Mouse (Mus musculus): Measurements from ENCODE around the gene Smc5. TPM values are rescaled to one million over a fixed set of nuclear protein-coding genes. Genes with fewer than 3 reads are reported as not detected.
A peak's percentile ranks its signal among the peaks of the same experiment; 100 is the strongest.

Gene Smc5
- polyA plus RNA-seq, 1 experiment from 2014 or later = 32.6 TPM

DNA sequence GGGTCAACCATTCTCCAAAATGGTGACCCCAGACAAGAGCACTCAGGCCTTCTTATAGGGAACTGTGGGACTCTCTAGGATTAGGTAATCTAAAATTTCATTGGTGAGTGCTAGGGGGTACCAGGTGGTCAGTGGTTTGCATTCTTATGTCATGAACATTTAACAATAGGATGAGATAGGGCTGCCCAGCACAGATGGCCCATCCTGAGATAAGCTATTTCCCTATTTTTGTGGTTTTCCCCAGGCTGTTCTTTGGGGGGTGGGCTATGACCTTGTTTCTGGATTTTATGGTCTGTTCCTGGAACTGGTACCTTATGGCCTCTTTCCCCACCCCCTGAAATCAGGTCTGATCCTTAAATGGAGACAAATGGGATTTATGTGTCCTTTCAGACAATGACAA is 23.5 kb upstream of the Smc5 start:
- Histone ChIP-seq H3K27ac (ENCODE audit: low read length) (no peak overlapping the region), H3K9me3 (ENCODE audit: control insufficient read depth, low read length) (no peaks in the 10 kb centered on the region), H3K9ac (ENCODE audit: low read length) (no peak overlapping the region), H3K36me3 (ENCODE audit: control insufficient read depth, insufficient read depth, low read length) (no peaks in the 10 kb centered on the region), H3K27me3 (ENCODE audit: control insufficient read depth, insufficient read depth, low read depth, low read length) (no peaks in the 10 kb centered on the region), H3K4me2 (ENCODE audit: low read depth, low read length) (no peak overlapping the region), H3K4me3 (ENCODE audit: low read length) (no peak overlapping the region), H3K4me1 (replicated peaks; ENCODE audit: control insufficient read depth, insufficient read depth, low read length) (no peaks in the 10 kb centered on the region)
- ATAC-seq (ENCODE audit: low read depth) = no peak

DNA sequence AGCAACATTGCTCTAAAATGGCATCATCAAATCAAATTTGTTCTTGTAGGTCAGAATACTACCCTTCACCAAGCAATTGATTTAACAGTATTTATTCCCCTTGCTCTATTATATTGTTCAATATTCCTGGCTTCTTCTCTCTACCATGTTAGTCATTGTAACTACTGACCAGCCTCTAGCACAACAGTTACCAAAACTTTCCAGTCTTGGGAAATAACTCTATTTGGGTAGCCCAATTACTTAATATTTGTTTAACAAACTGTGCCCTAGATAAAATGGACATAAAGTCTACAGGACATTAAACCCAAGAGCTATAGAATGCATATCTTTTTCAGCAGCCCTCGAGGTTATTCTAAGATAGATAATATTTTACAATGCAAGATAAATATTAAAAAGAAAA is 15.6 kb upstream of the Smc5 start:
- no peak overlapping the region for H3K9ac ChIP-seq (ENCODE audit: low read length)
- H3K27ac ChIP-seq (ENCODE audit: low read length) = no peak overlapping the region
- H3K4me2 ChIP-seq (ENCODE audit: low read depth, low read length) = no peak overlapping the region
- H3K4me3 ChIP-seq (ENCODE audit: low read length) = no peak overlapping the region
- 61% methylated on average over 1 of the region's 1 CpGs for WGBS
- H3K9me3 ChIP-seq (ENCODE audit: control insufficient read depth, low read length) = no peaks in the 10 kb centered on the region
- H3K4me1 ChIP-seq (replicated peaks; ENCODE audit: control insufficient read depth, insufficient read depth, low read length) = no peaks in the 10 kb centered on the region
- ATAC-seq (ENCODE audit: low read depth) = no peak
- H3K36me3 ChIP-seq (ENCODE audit: control insufficient read depth, insufficient read depth, low read length) = no peaks in the 10 kb centered on the region
- H3K27me3 ChIP-seq (ENCODE audit: control insufficient read depth, insufficient read depth, low read depth, low read length) = no peaks in the 10 kb centered on the region

DNA sequence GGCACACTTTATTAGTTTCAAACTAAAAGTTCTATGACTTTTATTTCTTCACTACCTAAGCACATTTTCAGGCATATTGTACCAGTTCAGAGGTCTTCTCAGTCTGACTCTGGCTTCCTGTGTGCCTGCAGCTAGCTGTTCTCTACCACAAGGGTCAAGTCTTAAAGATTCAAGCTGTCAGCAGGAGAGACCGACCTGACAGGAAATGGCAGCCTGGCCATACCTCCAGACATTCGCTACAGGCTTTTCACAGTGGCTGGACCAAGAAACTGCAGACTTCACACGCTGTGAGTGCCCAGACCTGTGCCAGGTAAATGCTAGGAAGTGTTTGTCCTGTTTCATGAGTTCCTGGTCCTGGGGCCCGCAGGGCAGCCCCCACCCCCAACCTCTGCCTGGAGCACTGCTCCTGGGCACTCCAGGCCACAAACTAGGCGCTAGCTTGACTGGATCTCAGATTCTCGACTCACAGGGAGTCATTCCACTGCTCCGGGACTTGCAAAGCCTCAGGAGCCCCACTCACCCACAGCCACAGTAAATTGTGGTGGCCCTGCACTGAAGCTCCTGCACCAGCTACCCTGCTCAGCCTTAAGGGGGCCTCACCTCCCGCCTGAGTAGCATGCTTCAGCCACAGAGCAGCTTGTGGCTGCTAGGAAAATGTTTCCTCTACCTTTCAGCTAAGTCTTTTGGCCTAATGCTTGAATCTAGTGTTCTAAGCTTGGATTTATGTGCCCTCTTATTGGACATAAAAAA is 8.4 kb upstream of the Smc5 start:
- no peak overlapping the region for H3K4me3 ChIP-seq (ENCODE audit: low read length)
- H3K9ac ChIP-seq (ENCODE audit: low read length) = no peak overlapping the region
- ATAC-seq (ENCODE audit: low read depth) = no peak
- H3K4me2 ChIP-seq (ENCODE audit: low read depth, low read length) = no peak overlapping the region
- H3K4me1 ChIP-seq (replicated peaks; ENCODE audit: control insufficient read depth, insufficient read depth, low read length) = no peaks in the 10 kb centered on the region
- H3K27ac ChIP-seq (ENCODE audit: low read length) = no peak overlapping the region
- H3K36me3 ChIP-seq (ENCODE audit: control insufficient read depth, insufficient read depth, low read length) = no peaks in the 10 kb centered on the region
- WGBS = 47% methylated on average over 8 of the region's 8 CpGs
- H3K27me3 ChIP-seq (ENCODE audit: control insufficient read depth, insufficient read depth, low read depth, low read length) = no peaks in the 10 kb centered on the region
- H3K9me3 ChIP-seq (ENCODE audit: control insufficient read depth, low read length) = no peaks in the 10 kb centered on the region

DNA sequence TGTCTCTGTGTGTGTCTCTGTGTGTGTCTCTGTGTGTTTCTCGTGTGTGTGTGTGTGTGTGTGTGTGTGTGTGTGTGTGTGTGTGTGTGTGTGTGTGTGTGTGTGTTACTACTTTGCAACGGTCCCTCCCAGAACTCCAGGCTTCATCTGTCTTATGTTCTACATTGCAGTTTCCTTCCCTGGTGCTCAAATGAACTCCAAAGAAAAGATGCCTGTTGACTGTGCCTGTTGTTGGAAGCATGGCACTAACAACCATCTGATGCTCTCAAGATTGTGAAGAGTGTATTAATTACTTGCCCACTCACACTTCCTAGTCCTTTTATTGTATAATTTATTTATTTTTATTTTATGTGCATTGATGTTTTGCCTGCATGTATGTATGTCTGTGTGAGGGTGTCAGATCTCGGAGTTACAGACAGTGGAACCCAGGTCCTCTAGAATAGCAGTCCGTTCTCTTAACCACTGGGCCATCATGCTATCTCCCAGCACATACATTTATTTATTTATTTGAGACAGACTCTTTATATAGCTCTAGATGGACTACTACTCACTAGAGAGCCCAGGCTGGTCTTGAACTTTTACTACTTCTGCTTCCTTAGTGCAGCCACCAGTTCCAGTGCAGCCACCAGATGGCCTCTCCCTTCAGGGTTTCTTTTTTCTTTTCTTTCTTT is 492 bp upstream of the Smc5 start:
- WGBS = 44% methylated on average over 4 of the region's 4 CpGs
- Histone ChIP-seq H3K4me2 (ENCODE audit: low read depth, low read length) (peak overlapping the region; percentile 56), H3K4me3 (ENCODE audit: low read length) (peak overlapping the region; percentile 77), H3K4me1 (replicated peaks; ENCODE audit: control insufficient read depth, insufficient read depth, low read length) (peaks cover 8% of the 10 kb centered on the region), H3K9me3 (ENCODE audit: control insufficient read depth, low read length) (no peaks in the 10 kb centered on the region), H3K27ac (ENCODE audit: low read length) (no peak overlapping the region; the same call in 1 of the 2 replicates), H3K36me3 (ENCODE audit: control insufficient read depth, insufficient read depth, low read length) (no peaks in the 10 kb centered on the region), H3K9ac (ENCODE audit: low read length) (peak overlapping the region; percentile 89), H3K27me3 (ENCODE audit: control insufficient read depth, insufficient read depth, low read depth, low read length) (no peaks in the 10 kb centered on the region)
- ATAC-seq (ENCODE audit: low read depth) = peak; percentile 53

DNA sequence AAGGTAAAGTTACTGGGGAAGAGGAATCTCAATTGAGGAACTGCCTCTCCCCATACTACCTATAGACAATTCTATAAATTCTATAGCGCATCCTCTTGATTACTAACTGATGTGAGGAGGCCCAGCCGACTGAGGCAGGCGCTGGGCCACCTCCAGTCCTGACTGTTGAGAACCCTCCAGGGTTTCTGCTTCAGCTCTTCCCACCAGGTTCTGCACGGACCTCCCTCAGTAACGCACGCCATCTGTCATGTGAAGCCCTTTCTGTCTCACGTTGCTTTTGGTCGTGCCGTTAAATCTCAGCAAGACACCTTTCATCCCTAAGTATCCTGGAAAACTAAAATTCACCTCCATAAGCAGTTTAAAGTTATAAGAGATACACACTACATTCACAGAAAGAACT is 16.9 kb downstream of the Smc5 start:
- Histone ChIP-seq H3K36me3 (ENCODE audit: control insufficient read depth, insufficient read depth, low read length) (peaks cover 25% of the 10 kb centered on the region), H3K4me2 (ENCODE audit: low read depth, low read length) (no peak overlapping the region), H3K9me3 (ENCODE audit: control insufficient read depth, low read length) (no peaks in the 10 kb centered on the region), H3K27ac (ENCODE audit: low read length) (no peak overlapping the region), H3K9ac (ENCODE audit: low read length) (no peak overlapping the region), H3K4me3 (ENCODE audit: low read length) (no peak overlapping the region), H3K4me1 (replicated peaks; ENCODE audit: control insufficient read depth, insufficient read depth, low read length) (no peaks in the 10 kb centered on the region), H3K27me3 (ENCODE audit: control insufficient read depth, insufficient read depth, low read depth, low read length) (no peaks in the 10 kb centered on the region)
- WGBS = 92% methylated on average over 9 of the region's 9 CpGs
- ATAC-seq (ENCODE audit: low read depth) = no peak

DNA sequence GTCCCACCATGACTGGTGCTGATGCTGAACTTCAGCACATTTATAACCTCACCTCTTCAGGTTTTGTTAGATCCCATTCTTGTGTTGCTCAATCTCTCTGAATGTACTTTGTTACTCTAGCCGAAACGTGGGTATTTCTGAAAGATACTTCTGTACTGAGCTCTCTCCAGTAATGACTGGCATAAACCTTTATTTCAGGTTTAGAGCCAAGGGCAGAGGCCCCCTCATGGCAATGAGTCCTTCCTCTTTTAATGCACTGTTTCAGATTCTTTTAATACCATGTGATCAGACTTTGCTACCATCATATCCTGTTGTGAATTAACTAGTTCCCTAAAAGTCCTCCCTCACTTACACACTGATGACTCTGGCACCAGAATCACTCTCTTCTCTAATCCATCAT is 27.2 kb downstream of the Smc5 start:
- no peak overlapping the region for H3K4me2 ChIP-seq (ENCODE audit: low read depth, low read length)
- no peak overlapping the region for H3K27ac ChIP-seq (ENCODE audit: low read length)
- no peaks in the 10 kb centered on the region for H3K27me3 ChIP-seq (ENCODE audit: control insufficient read depth, insufficient read depth, low read depth, low read length)
- H3K36me3 ChIP-seq (ENCODE audit: control insufficient read depth, insufficient read depth, low read length) = peaks cover 8% of the 10 kb centered on the region
- ATAC-seq (ENCODE audit: low read depth) = no peak
- no peak overlapping the region for H3K9ac ChIP-seq (ENCODE audit: low read length)
- H3K4me1 ChIP-seq (replicated peaks; ENCODE audit: control insufficient read depth, insufficient read depth, low read length) = no peaks in the 10 kb centered on the region
- WGBS = 86% methylated on average over 2 of the region's 2 CpGs
- H3K9me3 ChIP-seq (ENCODE audit: control insufficient read depth, low read length) = no peaks in the 10 kb centered on the region
- no peak overlapping the region for H3K4me3 ChIP-seq (ENCODE audit: low read length)

DNA sequence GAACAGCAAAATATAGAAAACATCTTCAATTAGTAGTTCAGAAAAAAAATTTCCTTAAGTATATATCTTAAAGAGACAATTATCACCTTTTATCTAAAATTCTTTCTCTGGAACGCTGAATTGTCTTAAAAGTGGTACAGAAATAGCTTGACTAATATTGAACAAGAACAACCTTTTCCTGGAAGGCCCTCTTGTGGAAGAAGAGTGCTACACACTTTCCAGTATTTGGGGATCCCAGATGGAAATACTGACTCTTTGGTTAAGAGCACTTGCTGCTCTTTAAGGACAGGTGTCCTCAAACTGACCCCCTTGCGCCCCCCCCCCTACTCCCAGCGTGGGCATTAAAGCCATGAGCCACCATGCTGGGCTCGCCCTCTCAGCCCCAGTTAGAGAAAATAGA is 48.6 kb downstream of the Smc5 start:
- no peak overlapping the region for H3K4me2 ChIP-seq (ENCODE audit: low read depth, low read length)
- H3K9ac ChIP-seq (ENCODE audit: low read length) = no peak overlapping the region
- H3K4me3 ChIP-seq (ENCODE audit: low read length) = no peak overlapping the region
- no peaks in the 10 kb centered on the region for H3K9me3 ChIP-seq (ENCODE audit: control insufficient read depth, low read length)
- no peaks in the 10 kb centered on the region for H3K27me3 ChIP-seq (ENCODE audit: control insufficient read depth, insufficient read depth, low read depth, low read length)
- H3K4me1 ChIP-seq (replicated peaks; ENCODE audit: control insufficient read depth, insufficient read depth, low read length) = no peaks in the 10 kb centered on the region
- 63% methylated on average over 4 of the region's 4 CpGs for WGBS
- H3K27ac ChIP-seq (ENCODE audit: low read length) = no peak overlapping the region
- H3K36me3 ChIP-seq (ENCODE audit: control insufficient read depth, insufficient read depth, low read length) = peaks cover 23% of the 10 kb centered on the region
- ATAC-seq (ENCODE audit: low read depth) = no peak

DNA sequence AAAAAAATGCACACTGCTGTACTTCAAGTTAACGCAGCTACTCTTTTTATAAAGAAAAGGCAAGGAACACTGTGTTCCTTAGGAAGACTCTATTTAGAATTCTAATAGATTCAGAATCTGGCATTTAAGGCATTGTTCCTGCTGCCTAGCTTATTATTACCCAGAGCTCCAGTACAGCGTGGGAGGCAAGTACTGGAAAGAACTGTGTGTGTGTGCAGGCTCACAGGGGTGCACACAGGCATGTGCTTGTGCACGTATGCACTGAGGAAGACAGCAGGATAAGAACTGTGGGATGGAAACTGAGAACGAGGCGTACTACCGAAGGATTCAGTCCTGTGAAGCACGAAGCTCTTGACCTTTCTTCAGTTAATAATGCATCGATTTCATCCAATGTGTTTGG is 59.4 kb downstream of the Smc5 start:
- H3K36me3 ChIP-seq (ENCODE audit: control insufficient read depth, insufficient read depth, low read length) = peaks cover 12% of the 10 kb centered on the region
- H3K4me1 ChIP-seq (replicated peaks; ENCODE audit: control insufficient read depth, insufficient read depth, low read length) = no peaks in the 10 kb centered on the region
- no peak overlapping the region for H3K9ac ChIP-seq (ENCODE audit: low read length)
- no peak overlapping the region for H3K4me2 ChIP-seq (ENCODE audit: low read depth, low read length)
- H3K27me3 ChIP-seq (ENCODE audit: control insufficient read depth, insufficient read depth, low read depth, low read length) = no peaks in the 10 kb centered on the region
- H3K4me3 ChIP-seq (ENCODE audit: low read length) = no peak overlapping the region
- WGBS = 92% methylated on average over 8 of the region's 8 CpGs
- ATAC-seq (ENCODE audit: low read depth) = no peak
- H3K9me3 ChIP-seq (ENCODE audit: control insufficient read depth, low read length) = no peaks in the 10 kb centered on the region
- no peak overlapping the region for H3K27ac ChIP-seq (ENCODE audit: low read length)

DNA sequence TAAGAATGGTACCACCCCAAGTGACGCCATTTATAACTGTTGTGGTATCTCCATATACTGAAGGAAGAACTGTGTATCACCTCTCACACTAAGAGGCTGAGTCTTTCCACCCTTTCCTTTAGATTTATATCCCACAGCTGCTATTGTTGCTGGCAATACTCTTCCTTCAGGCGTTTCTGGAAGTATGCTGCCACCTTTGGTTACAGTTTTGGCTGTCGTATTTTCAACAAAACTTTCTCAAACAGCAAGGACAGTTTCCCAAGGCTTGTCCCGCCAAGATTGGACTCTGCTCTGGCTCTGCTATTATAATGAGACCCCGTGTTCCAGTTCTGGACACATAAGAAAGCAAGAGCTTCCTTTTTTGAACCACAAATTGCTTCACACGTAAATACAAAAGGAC is 62.4 kb downstream of the Smc5 start:
- Histone ChIP-seq H3K9ac (ENCODE audit: low read length) (no peak overlapping the region), H3K9me3 (ENCODE audit: control insufficient read depth, low read length) (no peaks in the 10 kb centered on the region), H3K27ac (ENCODE audit: low read length) (no peak overlapping the region), H3K36me3 (ENCODE audit: control insufficient read depth, insufficient read depth, low read length) (peaks cover 23% of the 10 kb centered on the region), H3K4me2 (ENCODE audit: low read depth, low read length) (no peak overlapping the region), H3K4me3 (ENCODE audit: low read length) (no peak overlapping the region), H3K27me3 (ENCODE audit: control insufficient read depth, insufficient read depth, low read depth, low read length) (no peaks in the 10 kb centered on the region), H3K4me1 (replicated peaks; ENCODE audit: control insufficient read depth, insufficient read depth, low read length) (no peaks in the 10 kb centered on the region)
- WGBS = 82% methylated on average over 6 of the region's 6 CpGs
- no peak for ATAC-seq (ENCODE audit: low read depth)

Data from lung, embryonic 16.5 days (tissue).